Mouse (Mus musculus) kidney, adult 2 months (tissue): Measurements from ENCODE around the gene Gm12394.

Experiments
- CTCF ChIP-seq: fragments of 200-500 bp; conservative IDR thresholded peaks from 2 replicates; pipeline ENCODE4 v1.5.1; 2011; ENCODE audit warnings: low read depth, mild to moderate bottlenecking, control low read depth, low read length, moderate library complexity, mixed read lengths; ENCODE audit not compliant: insufficient read depth, insufficient read length
- POLR2A ChIP-seq: fragments of 200-500 bp; IDR thresholded peaks from one replicate; pipeline ENCODE4 v1.6.1; 2011; ENCODE audit warnings: low read depth, low read length, control low read depth

GRCm38 (mm10) chr4:42891176-42891575 lies 34.6 kb upstream of the Gm12394 start:
- TF ChIP-seq POLR2A (no peak), CTCF (no peak)
